Mouse (Mus musculus): ENCODE data around the gene A230050P20Rik.

A230050P20Rik gene

DNA sequence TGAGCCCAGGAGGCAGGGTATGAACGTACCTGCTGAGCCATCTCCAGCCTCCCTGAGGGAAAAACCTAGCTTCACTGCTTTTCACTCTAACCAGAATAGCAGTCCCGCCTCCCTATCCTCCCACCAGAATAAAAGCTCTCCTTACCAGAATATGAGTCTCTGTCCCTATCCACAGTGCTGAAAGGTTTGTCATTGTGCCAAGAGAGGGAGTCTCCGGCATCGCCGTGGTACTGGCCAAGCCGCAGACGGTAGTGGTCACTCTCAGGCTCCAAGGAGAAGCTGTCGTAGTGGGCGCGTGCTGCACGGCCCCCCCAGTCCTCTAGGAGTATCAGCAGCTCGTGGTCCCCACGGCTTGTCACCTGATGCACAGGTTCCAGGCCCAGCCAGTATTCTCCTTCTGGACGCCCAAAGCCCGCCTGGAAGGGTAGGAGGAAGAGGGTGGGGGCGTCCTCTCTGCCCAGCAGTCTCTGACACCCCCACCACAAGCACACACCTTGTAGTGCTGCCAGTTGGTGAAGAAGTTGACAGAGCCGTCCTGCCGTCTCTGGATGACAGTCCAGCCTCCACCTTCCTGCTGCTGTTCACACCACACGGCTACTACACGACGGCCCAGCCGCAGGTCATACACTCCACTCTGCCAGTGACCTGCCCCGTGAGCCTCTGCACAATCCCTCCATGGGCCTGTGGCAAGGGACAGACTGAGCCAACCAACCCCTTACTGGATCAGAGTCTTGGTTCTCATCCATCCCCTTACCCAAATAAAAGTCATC, 6.8 kb downstream of the A230050P20Rik start:
- peak in 1 of 2 experiments; percentile 18 for DNase-seq

DNA sequence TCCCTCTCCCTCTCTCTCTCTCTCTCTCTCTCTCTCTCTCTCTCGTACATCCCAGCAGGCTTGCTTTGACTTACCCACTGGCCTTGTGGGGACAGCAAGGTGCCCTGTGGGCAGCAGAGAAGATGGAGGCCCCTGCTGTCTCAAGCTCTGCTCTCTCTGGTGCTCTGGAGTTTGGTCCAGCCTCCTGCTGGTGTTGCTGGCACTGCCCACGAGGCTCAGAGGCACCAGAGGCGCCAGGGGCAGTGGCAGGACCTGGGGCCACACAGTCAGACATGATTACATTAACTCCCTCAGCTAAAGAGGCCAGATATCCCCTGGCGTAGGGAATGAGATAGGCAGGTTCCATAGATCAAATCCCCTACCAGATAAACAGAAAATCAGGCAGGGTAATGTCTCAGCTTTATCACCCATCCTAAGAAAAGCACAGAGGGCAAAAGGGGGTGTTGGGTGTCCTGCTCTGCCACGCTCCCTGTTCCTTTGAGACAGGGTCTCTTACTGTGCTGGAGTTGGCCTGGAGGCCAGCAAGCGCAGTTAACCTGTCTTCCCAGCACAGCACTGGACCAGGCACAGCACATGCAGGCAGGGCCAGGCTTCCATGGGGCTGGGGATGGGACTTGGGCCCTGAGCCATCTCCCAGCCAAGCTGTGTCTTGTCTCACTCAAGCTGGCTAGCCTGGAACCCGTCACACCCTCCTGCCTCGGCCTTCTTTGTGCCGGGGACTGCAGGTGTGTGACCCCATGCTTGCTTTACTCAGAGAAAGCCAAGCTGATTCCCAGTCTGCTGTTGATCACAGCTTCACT, 8.1 kb downstream of the A230050P20Rik start:
- no peak for DNase-seq

DNA sequence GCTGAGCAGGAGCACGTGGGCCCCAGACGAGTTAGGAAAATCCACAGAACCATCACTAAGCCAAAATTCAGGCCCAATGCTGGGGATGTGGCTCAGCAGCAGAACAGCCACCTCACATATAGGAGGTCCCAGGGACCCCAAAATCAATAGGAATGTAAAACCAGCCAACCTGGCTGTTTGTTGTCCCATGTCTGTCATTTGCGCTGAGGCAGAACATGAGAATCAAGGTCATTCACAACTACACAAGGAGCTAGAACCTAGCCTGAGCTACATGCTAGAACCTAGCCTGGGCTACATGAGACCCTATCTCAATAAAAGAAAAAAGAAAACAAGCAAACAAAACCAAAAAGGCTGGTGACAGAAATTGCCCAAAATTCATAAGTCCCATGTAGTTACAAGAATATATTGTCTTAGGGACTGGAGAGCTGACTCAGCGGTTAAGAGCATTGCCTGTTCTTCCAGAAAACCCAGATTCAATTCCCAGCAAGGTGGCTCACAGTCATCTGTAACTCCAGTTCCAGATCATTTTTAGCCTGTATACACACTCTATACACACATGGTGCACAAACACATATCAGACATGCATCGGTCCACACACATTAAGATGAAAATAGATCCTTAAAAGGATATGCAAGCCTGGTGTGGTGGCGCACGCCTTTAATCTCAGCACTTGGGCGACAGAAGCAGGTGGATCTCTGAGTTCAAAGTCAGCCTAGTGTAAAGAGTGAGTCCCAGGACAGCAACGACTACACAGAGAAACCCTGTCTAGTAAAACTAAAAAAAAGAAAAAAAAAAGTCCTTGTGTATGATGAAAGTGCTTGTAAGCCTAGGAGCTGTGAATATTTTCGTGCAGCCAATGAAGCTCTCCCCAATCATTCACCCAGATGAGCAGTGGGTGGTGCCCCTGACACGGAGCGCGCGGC, 8.9 kb downstream of the A230050P20Rik start:
- DNase-seq: peak in 1 of 2 experiments; percentile 20

DNA sequence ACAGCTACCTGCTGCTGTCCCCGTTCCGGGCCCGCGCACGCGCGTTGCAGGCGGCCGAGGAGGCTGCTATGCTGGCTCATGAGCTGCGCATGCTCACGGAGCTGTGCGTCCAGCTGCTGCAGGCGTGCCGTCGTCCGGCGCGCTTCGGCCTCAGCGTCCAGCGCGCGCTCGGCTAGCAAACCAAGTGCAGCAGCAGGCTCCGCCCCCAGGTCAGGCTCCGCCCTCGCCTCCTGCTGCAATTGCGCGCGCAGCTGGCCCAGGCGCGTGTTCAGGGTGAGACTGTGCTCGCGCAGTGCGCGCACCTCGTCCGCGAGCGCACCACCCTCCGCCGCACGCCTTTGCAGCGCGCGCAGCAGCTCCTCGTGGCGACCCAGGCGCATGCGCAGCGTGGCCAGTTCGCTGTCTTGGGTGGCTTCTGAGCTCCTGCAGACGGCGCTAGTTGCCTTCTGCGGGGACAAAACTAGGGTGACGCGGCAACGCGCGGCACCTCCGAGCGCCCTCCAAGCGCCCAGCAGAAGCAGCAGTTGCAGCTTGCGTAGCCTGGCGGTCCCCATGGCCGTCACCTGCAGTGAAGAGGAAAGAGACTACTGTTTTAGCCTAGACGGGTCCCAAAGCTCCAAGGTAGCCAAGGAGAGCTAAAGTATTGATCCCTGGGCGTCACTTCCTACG, 9.7 kb downstream of the A230050P20Rik start:
- DNase-seq: peak; percentile 97 to 100

DNA sequence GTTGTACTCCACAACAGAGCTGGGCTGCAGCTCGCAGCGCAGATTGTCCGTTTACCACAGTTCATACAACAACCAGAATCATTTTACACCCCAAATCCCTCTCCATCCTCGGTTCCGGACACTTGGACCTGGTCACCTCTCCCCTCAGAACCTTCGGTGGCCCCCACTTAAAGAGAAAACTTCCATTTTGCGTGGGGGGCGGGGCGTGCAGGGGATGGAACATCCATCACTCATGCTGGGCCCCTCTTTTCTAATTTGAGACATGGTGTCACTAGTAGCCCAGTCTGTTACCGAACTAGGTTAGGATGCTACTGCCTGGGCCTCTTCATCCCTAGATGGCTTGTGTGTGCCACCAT, 10.2 kb downstream of the A230050P20Rik start:
- DNase-seq: peak in 1 of 2 experiments; percentile 50

DNA sequence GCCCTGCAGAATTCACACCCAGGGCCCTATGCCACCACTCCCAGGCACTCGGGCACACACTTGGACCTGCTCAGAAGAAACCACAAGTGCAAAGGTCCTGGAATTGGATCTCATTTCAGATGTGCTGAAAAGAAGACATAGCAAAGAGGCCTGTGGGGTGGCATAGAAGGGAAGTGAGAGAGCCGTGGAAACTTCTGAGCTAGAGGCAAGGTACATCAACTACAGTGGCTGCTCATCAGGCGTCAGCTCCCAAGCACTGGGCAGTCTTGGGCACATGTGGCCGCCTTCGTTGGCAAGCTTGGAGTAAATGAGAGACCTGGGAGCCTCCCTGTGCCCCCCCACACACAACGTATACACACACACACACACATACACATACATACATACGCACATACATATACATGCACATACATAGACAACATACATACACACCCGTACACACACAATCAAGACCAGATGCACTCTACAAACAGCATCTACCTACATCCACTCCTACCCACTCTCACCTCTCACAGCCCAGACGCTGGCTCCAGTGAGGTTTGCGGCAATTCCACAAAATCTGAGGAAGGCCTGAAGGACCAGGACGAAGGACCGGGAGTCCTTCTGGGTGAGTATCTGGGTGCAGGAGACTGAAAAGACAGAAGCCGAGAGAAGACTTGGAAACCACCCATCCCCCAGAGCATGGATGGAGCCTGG, 10.8 kb downstream of the A230050P20Rik start, which contains the start of gene Angptl6:
Gene Angptl6, minus strand, starts transcription at position 631 of the 696 bp plus-strand sequence.
- no peak for DNase-seq

DNA sequence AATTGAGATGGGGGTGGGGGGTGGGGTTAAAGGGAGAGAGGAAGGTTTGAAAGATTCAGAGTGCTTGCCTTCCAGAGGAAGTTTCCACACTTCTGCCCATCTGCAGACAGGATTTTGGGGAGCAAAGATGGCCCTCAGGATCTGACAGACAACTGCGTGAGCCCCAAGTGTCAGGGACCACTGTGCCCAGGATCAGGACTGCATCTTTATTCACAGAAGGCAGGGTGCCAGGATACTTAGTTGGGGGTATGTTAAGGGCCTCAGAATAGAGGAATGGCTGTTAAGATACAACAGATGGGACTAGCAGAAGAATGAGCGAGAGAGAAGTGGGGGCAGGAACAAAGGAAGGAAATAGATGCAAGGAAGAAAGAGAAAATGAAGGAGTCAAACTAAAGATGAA, 18.1 kb downstream of the A230050P20Rik start:
- DNase-seq: no peak

DNA sequence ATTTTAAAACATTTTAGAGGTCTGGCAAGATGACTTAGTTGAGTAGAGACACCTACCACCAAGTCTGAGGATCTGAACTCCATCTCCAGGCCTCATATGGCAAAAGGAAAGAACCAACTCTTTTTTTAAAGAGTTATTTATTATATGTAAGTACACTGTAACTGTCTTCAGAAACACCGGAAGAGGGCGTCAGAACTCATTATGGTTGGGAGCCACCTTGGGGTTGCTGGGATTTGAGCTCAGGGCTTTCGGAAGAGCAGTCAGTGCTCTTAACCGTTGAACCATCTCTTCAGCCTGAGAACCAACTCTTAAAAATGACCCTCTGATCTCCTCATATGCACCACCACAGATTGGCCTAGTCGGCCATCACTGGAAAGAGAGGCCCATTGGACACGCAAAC, 18.7 kb downstream of the A230050P20Rik start:
- no peak for DNase-seq

DNA sequence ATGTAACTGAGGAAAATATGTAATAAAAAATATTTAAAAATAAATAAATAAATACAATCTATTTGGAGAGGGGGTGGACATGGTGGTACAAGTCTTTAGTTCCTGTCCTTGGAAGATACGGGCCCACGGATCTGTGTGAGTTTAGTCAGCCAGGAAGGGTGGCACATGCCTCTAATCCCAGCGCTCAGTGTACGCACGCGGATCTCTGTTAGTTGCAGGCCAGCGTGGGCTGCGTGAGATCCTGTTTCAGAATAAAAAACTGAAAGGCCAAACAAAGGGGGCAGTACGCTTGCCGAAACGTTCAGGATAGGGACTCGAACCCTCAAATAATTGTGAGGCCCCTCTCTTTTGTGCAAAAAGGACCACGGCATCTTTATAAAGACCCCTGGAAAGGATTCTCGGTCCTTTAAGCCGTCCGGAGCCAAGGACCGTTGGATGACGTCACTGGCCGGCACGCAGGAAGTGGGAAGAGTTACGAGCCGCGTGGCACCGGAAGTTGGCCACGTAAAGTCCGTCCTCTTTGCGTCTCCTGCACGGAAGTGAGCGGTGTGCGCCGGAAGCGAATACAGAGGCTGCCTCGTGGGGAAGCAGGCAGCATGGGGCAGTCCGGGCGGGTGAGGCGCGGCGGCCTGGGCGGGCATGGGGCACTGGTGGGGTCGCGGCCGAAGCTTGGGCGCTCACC, 19.4 kb downstream of the A230050P20Rik start, which contains the start of gene Ppan:
Gene Ppan, plus strand, starts transcription at position 472 of the 682 bp plus-strand sequence.
- DNase-seq: peak; percentile 96 to 97

DNA sequence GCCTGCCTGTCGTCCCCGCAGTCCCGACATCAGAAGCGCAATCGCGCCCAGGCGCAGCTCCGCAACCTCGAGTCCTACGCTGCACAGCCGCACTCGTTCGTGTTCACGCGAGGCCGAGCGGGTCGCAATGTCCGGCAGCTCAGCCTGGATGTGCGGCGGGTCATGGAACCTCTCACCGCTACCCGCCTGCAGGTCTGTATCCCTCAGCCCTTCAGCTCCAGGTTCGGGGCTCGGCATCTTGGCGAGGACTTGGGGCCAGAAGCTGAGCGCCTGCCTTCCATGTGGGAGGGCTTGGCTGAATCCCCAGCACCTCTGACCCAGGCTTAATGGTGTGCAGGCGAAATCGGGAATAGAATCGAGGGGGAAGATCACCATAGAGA, 19.9 kb downstream of the A230050P20Rik start:
- DNase-seq: no peak

DNA sequence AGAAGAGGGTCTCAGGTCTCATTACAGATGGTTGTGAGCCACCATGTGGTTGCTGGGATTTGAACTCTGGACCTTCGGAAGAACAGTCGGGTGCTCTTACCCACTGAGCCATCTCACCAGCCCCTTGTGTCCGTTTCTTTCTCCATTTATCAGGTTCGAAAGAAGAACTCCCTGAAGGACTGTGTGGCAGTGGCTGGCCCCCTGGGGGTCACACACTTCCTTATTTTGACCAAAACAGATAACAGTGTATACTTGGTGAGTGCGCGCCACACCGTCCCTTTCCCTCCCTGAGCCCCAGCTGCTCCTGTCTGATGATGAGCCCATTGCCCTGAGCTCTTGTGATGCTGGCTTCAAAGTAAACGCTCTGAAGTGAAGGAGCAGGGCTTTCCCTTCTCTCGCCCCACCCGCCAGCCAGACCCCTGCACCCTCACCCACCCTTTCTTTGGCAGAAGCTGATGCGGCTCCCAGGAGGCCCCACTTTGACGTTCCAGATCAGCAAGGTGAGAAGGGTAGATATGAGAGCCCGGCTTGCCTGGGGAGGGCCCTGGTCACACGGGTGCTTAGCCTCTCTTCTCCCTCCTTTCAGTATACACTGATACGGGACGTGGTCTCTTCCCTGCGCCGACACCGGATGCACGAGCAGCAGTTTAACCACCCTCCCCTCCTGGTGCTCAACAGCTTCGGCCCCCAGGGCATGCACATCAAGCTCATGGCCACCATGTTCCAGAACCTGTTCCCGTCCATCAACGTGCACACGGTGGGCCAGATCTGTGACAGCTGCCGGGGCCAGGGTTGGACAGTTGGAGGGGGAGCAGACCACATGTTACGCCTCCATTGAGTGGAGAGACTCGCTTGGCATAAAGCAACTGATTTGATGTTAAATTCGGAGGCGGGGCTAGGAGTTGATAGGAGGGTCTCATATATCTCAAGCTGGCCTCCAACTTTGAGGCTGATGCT, 21.0 kb downstream of the A230050P20Rik start:
- peak in 1 of 2 experiments; percentile 14 for DNase-seq

DNA sequence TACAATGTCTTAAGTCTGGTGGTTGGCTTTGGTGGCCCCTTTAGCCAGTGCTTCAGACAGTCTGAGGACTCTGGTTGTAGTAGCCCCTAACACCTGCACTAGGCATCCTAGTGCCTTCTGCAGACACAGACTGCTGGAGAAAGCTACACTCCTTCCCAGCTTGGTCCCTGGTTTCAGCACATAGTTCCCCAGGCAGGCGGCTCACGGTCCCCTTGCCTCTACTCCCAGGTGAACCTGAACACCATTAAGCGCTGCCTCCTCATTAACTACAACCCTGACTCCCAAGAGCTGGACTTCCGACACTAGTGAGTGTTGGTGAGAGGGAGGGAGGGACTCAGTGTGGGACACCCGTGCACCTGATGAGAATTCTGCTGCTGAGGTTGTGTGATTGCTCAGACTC, 22.0 kb downstream of the A230050P20Rik start:
- no peak for DNase-seq

DNA sequence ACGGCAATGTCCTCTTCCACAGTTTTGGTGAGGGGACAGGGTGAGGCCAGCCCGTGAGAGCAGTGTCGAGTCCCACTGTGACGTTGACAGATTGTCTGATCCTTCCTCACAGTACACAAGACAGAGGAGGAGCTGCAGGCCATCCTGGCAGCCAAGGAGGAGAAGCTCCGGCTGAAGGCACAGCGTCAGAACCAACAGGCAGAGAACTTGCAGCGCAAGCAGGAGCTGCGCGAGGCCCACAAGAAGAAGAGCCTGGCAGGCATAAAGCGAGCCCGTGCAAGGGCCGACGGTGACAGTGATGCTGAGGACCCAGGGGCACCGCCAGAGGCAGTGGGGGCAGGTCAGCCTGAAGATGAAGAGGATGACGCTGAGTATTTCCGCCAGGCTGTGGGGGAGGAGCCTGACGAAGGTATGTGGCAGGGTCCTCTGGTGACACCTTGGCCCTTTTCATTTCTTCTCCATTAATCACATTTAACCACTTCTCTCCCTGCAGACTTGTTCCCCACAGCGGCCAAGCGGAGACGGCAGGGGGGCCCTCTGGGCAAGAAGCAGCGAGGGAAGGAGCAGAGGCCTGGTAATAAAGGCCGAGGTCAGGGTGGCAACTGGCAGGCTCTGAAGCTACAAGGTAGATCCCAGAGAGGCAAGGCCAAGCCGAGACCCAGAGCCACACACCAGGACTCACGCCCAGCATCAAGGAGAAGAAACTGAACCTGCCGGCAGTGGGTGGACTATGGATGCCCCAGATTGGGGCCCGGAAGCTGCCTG, 23.1 kb downstream of the A230050P20Rik start:
- no peak for DNase-seq

DNA sequence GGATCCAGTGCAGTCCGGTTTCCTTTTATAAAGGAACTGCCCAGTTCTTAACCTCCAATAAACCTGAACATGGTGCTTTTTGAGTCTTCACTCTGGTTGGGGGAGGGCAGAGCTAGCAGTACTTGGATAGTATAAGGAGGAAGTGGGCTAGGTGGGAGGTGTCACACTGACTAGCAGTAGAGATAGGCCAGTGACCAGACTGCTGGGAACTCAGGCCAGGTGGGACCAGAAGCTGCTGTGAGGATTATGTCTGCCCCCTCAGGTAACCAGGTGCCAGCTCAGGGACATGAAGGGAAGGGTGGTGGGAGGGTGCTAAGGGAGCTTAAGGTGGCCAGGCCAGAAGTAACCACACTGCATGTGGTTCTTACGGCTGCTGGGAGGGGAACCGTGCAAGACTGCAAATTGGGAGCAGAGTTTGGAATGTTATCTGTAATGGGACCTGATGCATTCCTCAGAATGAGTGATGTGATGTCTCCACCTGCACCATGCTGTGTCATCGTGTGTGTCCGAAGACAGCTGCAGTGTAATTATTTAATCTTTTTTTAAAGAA, 23.7 kb downstream of the A230050P20Rik start:
- DNase-seq: no peak

DNA sequence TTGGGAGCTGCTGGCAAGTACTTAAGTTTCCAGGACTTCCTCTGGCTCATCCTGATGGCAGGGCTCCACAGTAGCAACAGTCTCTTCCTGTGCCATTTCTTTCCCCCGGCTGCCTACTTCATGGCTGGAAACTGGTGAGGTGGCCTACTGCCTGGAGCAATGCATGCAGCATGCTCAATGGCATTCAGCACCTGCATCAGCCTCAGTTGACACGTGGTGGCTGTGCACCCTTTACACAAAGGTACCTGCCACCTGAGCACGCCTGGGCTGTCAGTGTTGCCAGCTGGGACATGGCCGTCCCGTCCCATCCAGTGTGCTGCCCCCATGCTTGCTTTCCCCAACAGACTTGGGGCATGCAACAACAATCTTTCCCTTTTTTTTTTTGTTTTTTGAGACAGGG, 24.6 kb downstream of the A230050P20Rik start:
- DNase-seq: no peak

DNA sequence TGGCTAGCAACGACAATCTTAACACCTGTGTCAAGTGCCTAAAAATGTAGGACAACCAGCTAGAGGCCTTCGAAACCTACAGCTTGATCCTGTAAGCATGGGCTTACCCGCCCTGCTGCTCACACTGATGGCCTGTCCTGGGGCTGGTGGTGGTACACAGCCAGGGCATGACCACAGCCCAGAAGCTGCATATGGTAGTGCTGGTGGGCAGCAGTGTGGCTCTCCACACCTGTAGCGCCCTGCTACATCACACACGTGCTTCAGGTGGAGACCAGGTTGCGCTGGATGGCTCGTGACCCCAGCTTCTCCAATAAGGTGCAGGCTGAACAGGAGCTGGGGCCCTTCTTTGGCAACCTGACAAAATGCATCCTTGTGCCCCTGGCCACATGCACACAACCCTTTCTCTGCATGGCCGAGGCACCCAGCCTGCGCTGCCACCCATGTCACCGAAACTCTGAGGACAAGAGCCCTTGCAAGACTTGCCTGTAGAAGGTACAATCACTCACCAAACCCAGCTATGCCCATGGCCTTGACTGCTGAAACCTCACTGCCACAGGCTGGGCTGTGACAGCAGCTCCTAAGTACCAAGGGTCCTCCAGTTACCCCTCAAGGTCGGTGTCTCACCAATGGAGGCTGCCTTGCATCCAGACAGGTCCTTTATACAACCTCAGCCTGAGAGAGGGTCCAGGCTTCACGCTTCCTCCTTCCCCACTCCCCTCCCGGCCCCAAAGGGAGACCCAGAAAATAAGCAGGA, 25.3 kb downstream of the A230050P20Rik start:
- DNase-seq: no peak

DNA sequence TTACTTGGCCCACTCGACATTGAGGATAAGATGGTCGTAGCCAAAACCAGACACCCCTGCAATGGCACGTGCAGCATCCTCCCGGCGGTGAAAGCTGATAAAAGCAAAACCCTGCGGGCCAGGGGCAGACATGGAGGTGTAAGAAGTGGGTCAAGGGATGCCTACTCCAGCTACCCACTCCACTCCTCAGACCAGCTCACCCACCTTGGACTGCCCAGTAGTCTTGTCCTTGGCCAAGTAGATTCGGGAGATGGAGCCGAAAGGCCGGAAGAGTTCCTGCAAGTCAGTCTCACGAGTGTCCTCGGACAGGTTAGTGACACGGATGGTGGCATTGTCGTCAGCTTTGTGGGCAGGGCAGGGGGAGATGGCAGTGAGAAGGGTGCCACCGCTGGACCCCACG, 26.2 kb downstream of the A230050P20Rik start:
- no peak for DNase-seq

DNA sequence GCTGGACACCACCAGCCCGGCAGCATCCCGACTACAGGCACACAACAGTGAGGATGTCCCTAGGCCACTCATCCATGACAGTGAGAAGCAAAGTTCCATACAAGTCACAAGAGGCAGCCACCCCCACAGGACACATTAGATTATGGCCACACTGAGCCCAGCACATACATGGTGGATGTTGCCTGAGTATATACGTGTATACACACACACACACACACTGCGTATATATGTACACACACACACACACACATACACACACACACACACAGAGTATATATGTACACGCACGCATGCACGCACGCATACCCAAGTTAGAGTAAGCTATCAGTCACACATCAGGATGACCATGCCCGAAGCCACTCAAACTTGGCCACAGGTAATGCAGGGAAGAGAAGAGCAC, 26.9 kb downstream of the A230050P20Rik start:
- no peak for DNase-seq
